Mouse (Mus musculus): ENCODE measurements at regions not wholly inside any gene's neighbourhood (a gene's known extent, or its start where the extent isn't known, plus 50 kb on each side); places are given as distances from the start of the nearest gene placed in this dataset.
"Not testable (repeated sequence)": the region's sequence is repeated elsewhere in the genome, so short reads cannot be mapped to it uniquely, and the experiment has no call there.

DNA sequence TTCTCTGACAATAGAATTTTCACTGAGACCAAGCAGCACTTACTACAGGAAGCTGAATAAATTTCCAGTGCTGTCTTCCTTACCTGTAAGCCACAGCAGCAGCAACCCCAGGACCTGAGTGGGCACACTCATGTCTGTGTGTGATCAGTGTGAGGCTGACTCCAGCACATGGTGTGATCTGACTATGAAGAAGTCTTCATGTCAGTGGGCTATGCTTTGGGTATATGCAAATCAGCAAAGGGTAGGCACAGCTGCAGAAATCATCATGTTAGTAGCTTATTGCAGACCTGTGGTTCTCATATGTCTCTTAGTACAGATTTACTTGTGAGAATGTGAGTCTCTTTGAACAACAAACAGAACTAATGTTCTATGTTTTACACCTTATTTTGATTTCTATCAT, 1027.2 kb downstream of the Rpia start:
- ATAC-seq (ENCODE audit: low FRiP score, low TSS enrichment) (no peak), DNase-seq (no peak)
- Histone ChIP-seq H3K36me3 (ENCODE audit: control insufficient read depth, insufficient read depth, low read length) (no peaks in the 10 kb centered on the region), H3K9ac (replicated peaks; ENCODE audit: low read length) (no peak overlapping the region), H3K4me3 (replicated peaks; ENCODE audit: low read depth, low read length) (no peak overlapping the region), H3K9me3 (ENCODE audit: control insufficient read depth, low read length) (no peaks in the 10 kb centered on the region), H3K27ac (replicated peaks; ENCODE audit: low read depth, low read length) (no peak overlapping the region), H3K4me2 (ENCODE audit: low read length) (no peak overlapping the region), H3K4me1 (ENCODE audit: control insufficient read depth, insufficient read depth, low read length) (no peaks in the 10 kb centered on the region), H3K27me3 (ENCODE audit: control insufficient read depth, insufficient read depth, low read length) (no peaks in the 10 kb centered on the region)

DNA sequence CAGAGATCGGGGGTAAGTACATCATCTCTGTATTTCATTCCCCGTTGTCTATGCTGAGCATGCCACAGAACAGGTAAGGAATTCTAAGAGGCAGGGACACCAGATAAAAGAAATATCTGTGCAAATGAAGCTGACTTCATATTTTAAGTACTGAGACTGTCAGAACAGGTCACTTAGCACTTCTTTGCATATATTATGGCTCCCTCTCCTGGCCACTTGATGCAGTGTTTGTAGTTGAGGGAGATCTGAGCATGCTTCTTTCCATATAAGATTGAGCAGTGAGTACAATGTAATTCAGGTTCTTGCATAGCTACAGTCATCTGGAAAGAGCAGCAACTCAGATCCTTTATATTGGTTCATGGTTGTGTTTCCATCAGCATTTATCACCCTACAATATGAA, 1033.4 kb downstream of the Rpia start:
- H3K27ac ChIP-seq (replicated peaks; ENCODE audit: low read depth, low read length) = no peak overlapping the region
- no peak overlapping the region for H3K9ac ChIP-seq (replicated peaks; ENCODE audit: low read length)
- WGBS = 90% methylated on average over 2 of the region's 2 CpGs
- no peak overlapping the region for H3K4me2 ChIP-seq (ENCODE audit: low read length)
- no peak for ATAC-seq (ENCODE audit: low FRiP score, low TSS enrichment)
- H3K4me3 ChIP-seq (replicated peaks; ENCODE audit: low read depth, low read length) = no peak overlapping the region
- no peaks in the 10 kb centered on the region for H3K9me3 ChIP-seq (ENCODE audit: control insufficient read depth, low read length)
- peak; percentile 44 for DNase-seq
- no peaks in the 10 kb centered on the region for H3K4me1 ChIP-seq (ENCODE audit: control insufficient read depth, insufficient read depth, low read length)
- no peaks in the 10 kb centered on the region for H3K36me3 ChIP-seq (ENCODE audit: control insufficient read depth, insufficient read depth, low read length)
- H3K27me3 ChIP-seq (ENCODE audit: control insufficient read depth, insufficient read depth, low read length) = no peaks in the 10 kb centered on the region

DNA sequence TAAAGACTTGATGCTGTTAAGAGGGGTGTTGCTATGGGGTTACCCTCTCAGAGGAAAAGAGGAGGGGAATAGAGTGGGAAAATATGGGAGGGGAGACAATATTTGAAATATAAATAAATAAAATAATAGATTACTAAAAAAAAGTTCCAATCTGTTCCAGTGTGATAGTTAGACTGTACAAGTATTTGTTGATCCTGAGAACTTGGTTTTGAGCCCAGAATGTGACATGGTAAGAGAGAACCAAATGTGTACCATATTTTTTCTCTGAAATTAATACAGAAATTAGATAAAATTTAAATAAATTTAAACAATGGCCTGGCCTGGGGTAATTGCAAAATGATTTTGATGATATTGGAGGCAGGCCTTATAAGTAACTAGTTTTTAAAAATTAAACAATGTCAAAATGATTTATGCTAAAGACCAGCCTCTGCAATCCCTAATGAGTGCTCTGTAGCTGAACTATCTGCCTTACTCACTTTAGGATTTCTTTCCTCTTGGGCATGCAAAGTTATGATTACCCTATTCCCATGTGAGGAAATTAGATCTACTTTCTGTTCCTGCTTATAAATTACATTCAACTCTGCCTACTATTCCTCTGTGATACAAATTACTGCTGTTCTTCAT, 1052.9 kb downstream of the Rpia start:
- Histone ChIP-seq H3K27me3 (ENCODE audit: control insufficient read depth, insufficient read depth, low read length) (no peaks in the 10 kb centered on the region), H3K4me1 (ENCODE audit: control insufficient read depth, insufficient read depth, low read length) (no peaks in the 10 kb centered on the region), H3K27ac (replicated peaks; ENCODE audit: low read depth, low read length) (no peak overlapping the region), H3K4me2 (ENCODE audit: low read length) (no peak overlapping the region), H3K4me3 (replicated peaks; ENCODE audit: low read depth, low read length) (no peak overlapping the region), H3K9ac (replicated peaks; ENCODE audit: low read length) (no peak overlapping the region), H3K36me3 (ENCODE audit: control insufficient read depth, insufficient read depth, low read length) (no peaks in the 10 kb centered on the region), H3K9me3 (ENCODE audit: control insufficient read depth, low read length) (no peaks in the 10 kb centered on the region)
- DNase-seq (no peak), ATAC-seq (ENCODE audit: low FRiP score, low TSS enrichment) (no peak)

DNA sequence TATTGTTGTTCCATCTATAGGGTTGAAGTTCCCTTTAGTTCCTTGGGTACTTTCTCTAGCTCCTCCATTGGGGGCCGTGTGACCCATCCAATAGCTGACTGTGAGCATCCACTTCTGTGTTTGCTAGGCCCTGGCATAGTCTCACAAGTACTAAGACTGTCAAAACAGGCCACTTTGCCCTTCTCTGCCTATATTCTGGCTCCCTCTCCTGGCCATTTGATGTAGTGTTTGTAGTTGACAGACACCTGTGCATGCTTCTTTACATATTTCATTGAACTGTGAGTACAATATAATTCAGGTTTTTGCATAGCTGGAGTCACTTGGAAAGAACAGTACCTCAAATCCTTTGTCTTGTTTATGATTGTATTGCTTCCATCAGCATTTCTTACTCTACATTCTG, 1059.2 kb downstream of the Rpia start:
- H3K4me3 ChIP-seq (replicated peaks; ENCODE audit: low read depth, low read length); H3K36me3 ChIP-seq (ENCODE audit: control insufficient read depth, insufficient read depth, low read length); H3K9me3 ChIP-seq (ENCODE audit: control insufficient read depth, low read length); H3K27me3 ChIP-seq (ENCODE audit: control insufficient read depth, insufficient read depth, low read length); H3K4me1 ChIP-seq (ENCODE audit: control insufficient read depth, insufficient read depth, low read length); H3K27ac ChIP-seq (replicated peaks; ENCODE audit: low read depth, low read length); H3K9ac ChIP-seq (replicated peaks; ENCODE audit: low read length); ATAC-seq (ENCODE audit: low FRiP score, low TSS enrichment); H3K4me2 ChIP-seq (ENCODE audit: low read length): not testable (repeated sequence)
- whole genome bisulfite sequencing = 20% methylated on average over 1 of the region's 1 CpGs
- DNase-seq = peak; percentile 7

DNA sequence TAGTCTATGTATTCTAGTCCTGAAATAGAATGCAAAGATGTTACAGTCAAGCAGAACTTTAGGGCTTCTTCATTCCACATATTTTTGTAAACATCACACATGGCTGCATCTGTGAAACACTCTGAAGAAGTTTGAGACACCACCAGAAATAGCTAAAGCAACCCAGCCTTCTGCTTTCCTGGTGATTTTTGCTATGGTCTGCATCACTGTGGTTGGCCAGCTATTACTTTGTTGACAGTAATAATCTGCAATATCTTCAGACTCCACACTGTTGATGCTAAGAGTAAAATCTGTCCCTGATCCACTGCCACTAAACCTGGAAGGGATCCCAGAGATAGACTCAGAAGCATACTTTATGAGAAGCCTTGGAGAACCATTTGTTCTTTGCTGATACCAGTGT, 1065.7 kb downstream of the Rpia start:
- DNase-seq (no peak), ATAC-seq (ENCODE audit: low FRiP score, low TSS enrichment) (no peak)

DNA sequence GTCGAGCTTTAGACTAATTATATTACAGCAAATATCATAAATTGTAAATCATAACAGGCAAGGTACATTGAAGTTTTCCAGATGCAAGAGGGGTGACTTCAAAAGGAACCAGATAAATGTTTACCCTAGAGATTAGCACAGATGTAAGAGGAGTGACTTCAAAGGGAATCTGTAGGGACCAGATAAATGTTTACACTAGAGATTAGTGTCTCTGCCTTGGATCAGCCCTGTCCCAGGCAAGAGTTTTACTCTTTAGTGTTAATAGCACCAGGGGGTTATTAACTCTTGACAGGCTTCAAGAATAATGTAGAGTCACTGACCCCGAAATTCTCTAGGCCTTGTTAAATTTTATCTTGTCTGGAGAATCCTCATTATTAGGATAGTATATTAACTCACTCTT, 1089.2 kb downstream of the Rpia start:
- not testable (repeated sequence) for H3K4me2 ChIP-seq (ENCODE audit: low read length); H3K27ac ChIP-seq (replicated peaks; ENCODE audit: low read depth, low read length); ATAC-seq (ENCODE audit: low FRiP score, low TSS enrichment)

More for the DNA sequence above, 1065.7 kb downstream of the Rpia start:
- Histone ChIP-seq H3K36me3 (ENCODE audit: control insufficient read depth, insufficient read depth, low read length) (no peaks in the 10 kb centered on the region), H3K9ac (replicated peaks; ENCODE audit: low read length) (no peak overlapping the region), H3K27me3 (ENCODE audit: control insufficient read depth, insufficient read depth, low read length) (no peaks in the 10 kb centered on the region), H3K4me3 (replicated peaks; ENCODE audit: low read depth, low read length) (no peak overlapping the region), H3K4me1 (ENCODE audit: control insufficient read depth, insufficient read depth, low read length) (no peaks in the 10 kb centered on the region), H3K9me3 (ENCODE audit: control insufficient read depth, low read length) (no peaks in the 10 kb centered on the region), H3K27ac (replicated peaks; ENCODE audit: low read depth, low read length) (no peak overlapping the region), H3K4me2 (ENCODE audit: low read length) (no peak overlapping the region)

DNA sequence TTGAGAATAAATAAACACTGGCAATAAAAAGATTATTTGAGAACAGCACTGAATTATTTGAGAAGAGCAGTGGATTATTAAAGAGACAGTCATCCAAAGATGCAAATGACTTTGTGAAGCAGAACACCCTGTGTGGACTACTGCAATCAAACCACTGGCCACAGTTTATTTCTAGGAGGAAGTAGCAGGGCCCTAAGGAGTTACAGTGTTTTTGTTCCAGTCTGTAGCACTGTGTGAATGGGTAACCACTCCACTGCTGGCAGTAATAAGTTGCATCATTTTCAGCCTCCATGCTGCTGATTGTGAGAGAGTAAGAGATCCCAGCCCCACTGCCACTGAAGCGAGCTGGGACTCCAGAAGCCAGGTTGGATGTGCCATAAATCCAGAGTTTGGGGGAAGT, 1110.9 kb downstream of the Rpia start:
- no peaks in the 10 kb centered on the region for H3K4me1 ChIP-seq (ENCODE audit: control insufficient read depth, insufficient read depth, low read length)
- no peak for DNase-seq
- WGBS = 75% methylated on average over 1 of the region's 1 CpGs

More for the DNA sequence above, 1089.2 kb downstream of the Rpia start:
- 58% methylated on average over 2 of the region's 2 CpGs for WGBS
- H3K27me3 ChIP-seq (ENCODE audit: control insufficient read depth, insufficient read depth, low read length); H3K9me3 ChIP-seq (ENCODE audit: control insufficient read depth, low read length); H3K9ac ChIP-seq (replicated peaks; ENCODE audit: low read length); H3K4me3 ChIP-seq (replicated peaks; ENCODE audit: low read depth, low read length); DNase-seq; H3K36me3 ChIP-seq (ENCODE audit: control insufficient read depth, insufficient read depth, low read length); H3K4me1 ChIP-seq (ENCODE audit: control insufficient read depth, insufficient read depth, low read length): not testable (repeated sequence)

DNA sequence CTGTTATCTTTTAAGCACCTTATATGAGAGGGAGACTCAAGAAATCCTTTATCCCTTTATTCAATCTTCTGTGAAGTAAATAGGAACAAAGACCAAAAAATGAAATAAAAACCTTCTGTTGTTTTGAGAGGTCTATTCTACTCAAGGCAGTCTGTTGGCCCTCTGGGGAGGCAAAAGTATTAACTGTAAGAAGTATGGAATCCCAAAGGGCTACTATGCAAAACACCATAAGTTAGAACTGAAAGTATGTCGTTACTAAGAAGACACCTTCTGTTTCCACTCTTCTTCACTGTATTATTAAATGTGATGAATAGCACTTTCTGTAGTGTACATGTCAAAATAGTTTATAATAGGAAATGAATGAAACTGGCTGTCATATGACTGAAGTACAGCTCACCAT, 1129.6 kb downstream of the Rpia start:
- not testable (repeated sequence) for H3K36me3 ChIP-seq (ENCODE audit: control insufficient read depth, insufficient read depth, low read length); H3K27ac ChIP-seq (replicated peaks; ENCODE audit: low read depth, low read length); H3K27me3 ChIP-seq (ENCODE audit: control insufficient read depth, insufficient read depth, low read length); H3K4me1 ChIP-seq (ENCODE audit: control insufficient read depth, insufficient read depth, low read length); H3K9me3 ChIP-seq (ENCODE audit: control insufficient read depth, low read length); H3K4me2 ChIP-seq (ENCODE audit: low read length); H3K4me3 ChIP-seq (replicated peaks; ENCODE audit: low read depth, low read length); H3K9ac ChIP-seq (replicated peaks; ENCODE audit: low read length); ATAC-seq (ENCODE audit: low FRiP score, low TSS enrichment); DNase-seq
- WGBS = 85% methylated on average over 1 of the region's 1 CpGs

More for the DNA sequence above, 1110.9 kb downstream of the Rpia start:
- ATAC-seq (ENCODE audit: low FRiP score, low TSS enrichment) = no peak
- Histone ChIP-seq H3K36me3 (ENCODE audit: control insufficient read depth, insufficient read depth, low read length) (no peaks in the 10 kb centered on the region), H3K27ac (replicated peaks; ENCODE audit: low read depth, low read length) (no peak overlapping the region), H3K4me3 (replicated peaks; ENCODE audit: low read depth, low read length) (no peak overlapping the region), H3K9me3 (ENCODE audit: control insufficient read depth, low read length) (no peaks in the 10 kb centered on the region), H3K9ac (replicated peaks; ENCODE audit: low read length) (no peak overlapping the region), H3K4me2 (ENCODE audit: low read length) (no peak overlapping the region), H3K27me3 (ENCODE audit: control insufficient read depth, insufficient read depth, low read length) (no peaks in the 10 kb centered on the region)

Data from midbrain, embryonic 14.5 days (tissue).